Mouse (Mus musculus): ENCODE data around the gene Sprr2k. TPM values are rescaled to one million over a fixed set of nuclear protein-coding genes. Genes with fewer than 3 reads are reported as not detected.

Sprr2k gene
- 0.52 and 0.62 TPM in 2 replicates for polyA plus RNA-seq (2012; rRNA removed)

DNA sequence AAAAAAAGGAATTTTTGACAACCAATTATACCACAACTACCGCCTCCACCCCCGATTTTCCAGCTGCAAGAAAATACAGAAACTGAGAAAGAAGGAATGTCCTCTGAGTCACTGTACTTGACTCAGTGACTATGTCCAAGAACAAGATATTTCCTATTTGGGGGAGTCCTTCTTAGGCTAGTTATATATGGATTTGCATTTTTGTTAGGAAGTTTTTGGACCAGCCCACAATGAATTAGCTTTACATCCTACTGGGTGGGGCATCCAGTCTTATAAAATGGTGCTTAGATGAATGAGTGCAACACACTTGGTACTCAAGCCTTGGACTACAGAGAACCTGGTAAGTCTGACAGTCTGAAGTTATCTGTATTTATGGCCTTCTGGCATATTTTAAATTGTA lies at the start of gene Sprr2k:
TSS of gene Sprr2k (plus strand) at position 301 of the 400 bp plus-strand sequence.

DNA sequence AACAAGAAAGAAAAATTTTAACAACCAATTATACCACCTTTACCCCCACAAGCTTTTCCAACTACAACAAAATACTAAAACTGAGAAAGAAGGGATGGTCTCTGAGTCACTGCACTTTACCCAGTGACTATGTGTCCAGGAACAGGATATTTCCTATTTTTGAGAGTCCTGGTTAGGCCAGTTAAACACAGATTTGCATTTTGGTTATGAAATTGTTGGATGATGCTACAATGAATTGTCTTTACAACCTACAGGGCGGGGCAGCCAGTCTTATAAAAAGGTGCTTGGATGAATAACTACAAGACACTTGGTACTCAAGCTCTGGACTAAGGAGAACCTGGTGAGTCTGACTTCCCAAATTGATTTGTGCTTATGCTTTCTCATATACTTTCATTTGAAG lies 47.0 kb upstream of the Sprr2k start, which contains the start of gene Sprr2h:
TSS of gene Sprr2h (plus strand) at position 301 of the 400 bp plus-strand sequence.

DNA sequence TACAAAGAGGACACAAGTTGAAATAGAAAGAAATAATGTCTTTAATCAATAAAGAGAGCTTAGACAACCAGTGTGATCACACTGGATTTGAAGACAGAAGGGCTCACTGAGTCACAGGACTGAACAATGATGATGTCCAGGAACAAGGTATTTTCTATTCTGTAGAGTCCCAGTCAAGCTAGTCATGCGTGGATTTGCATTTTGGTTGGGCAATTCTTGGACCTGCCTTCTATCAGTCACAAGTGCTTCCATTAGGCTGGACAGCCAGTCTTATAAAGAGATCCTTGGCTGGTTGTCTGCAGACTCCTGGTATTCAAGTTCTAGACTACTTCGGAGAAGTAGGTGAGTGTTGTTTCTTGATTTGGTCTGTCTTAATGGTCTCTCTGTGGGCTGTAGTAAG lies 24.7 kb upstream of the Sprr2k start, which contains the start of gene Sprr2i:
TSS of gene Sprr2i (plus strand) at position 301 of the 400 bp plus-strand sequence.

DNA sequence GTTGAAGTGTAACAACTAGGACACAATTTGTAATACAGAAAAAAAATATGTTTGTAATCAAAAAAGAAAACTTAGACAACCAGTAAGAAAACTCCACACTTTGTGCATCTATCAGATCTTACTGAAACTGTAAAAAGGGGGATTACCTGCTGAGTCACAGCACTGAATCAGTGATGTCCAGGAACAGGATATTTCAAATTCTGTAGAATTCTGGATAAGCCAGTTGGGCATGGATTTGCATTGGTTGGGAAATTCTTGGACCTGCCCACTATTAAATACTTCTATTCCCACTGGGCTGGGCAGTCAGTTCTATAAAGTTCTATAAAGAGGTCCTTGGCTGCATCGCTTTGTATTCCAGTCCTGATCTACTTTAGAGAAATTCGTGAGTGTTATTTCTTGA lies 14.6 kb upstream of the Sprr2k start, which contains the start of gene Sprr2j-ps:
TSS of gene Sprr2j-ps (plus strand) at position 301 of the 400 bp plus-strand sequence.

GRCm38 (mm10) chr3:92429323-92429722 lies 3.1 kb upstream of the Sprr2k start, which contains the start of gene Gm9774:
Gm9774 (minus strand) TSS chr3:92429423.

DNA sequence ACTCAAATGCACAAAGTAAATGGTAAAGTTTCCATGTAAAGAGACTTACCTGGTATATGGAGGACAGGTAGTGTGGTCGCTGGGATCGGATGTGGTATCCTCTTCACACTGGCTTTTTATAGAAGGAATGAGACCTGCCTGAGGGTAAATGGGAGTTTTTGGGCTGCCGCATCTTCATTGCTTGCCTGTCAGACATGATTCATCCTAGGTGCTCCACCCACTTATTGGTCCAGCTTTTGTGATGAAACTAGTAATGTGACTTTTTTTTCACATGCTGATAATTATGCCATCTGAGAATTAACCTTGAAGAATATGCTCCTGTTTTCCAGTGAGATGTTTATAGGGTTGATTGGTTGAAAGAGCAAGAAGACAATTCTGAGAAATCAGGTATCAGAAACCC lies 6.3 kb downstream of the Sprr2k start, which contains the start of gene Sprr1b:
TSS of gene Sprr1b (minus strand) at position 101 of the 400 bp plus-strand sequence.

GRCm38 (mm10) chr3:92458620-92459019 lies 26.2 kb downstream of the Sprr2k start, which contains the start of gene Sprr3:
Sprr3 (minus strand) TSS chr3:92458720.

Other genes with a start within 250 kb of the Sprr2k start
- 36.4 and 39.0 TPM in 2 replicates for gene Sprr2a1, start 216.8 kb upstream of the Sprr2k start, polyA plus RNA-seq (2012; rRNA removed)
- 33,133 and 71,165 TPM in 2 replicates for gene Sprr2a2, start 216.7 kb upstream of the Sprr2k start, polyA plus RNA-seq (2012; rRNA removed)
- gene Sprr2a3, start 147.2 kb upstream of the Sprr2k start, polyA plus RNA-seq (2012; rRNA removed) = 693 and 1,565 TPM in 2 replicates
- 9.6 and 30.5 TPM in 2 replicates for gene Sprr2b, start 116.0 kb upstream of the Sprr2k start, polyA plus RNA-seq (2012; rRNA removed)
- 9.8 and 18.7 TPM in 2 replicates for gene Sprr2d, start 93.4 kb upstream of the Sprr2k start, polyA plus RNA-seq (2012; rRNA removed)
- gene Sprr2e, start 80.4 kb upstream of the Sprr2k start, polyA plus RNA-seq (2012; rRNA removed) = 3.8 and 5.0 TPM in 2 replicates
- 2.9 and 7.7 TPM in 2 replicates for gene Sprr2f, start 67.4 kb upstream of the Sprr2k start, polyA plus RNA-seq (2012; rRNA removed)
- 0.20 and 0.31 TPM in 2 replicates for gene Sprr2h, start 46.9 kb upstream of the Sprr2k start, polyA plus RNA-seq (2012; rRNA removed)
- 37.4 and 59.0 TPM in 2 replicates for gene Sprr2i, start 24.6 kb upstream of the Sprr2k start, polyA plus RNA-seq (2012; rRNA removed)
- gene Sprr2j-ps, start 14.5 kb upstream of the Sprr2k start, polyA plus RNA-seq (2012; rRNA removed) = 16.1 and 18.8 TPM in 2 replicates
- gene Gm9774, start 3.2 kb upstream of the Sprr2k start, polyA plus RNA-seq (2012; rRNA removed) = 4.8 and 10.8 TPM in 2 replicates
- gene Sprr1b, start 6.2 kb downstream of the Sprr2k start, polyA plus RNA-seq (2012; rRNA removed) = 22.3 and 23.6 TPM in 2 replicates
- 1,016 and 1,618 TPM in 2 replicates for gene Sprr3, start 26.1 kb downstream of the Sprr2k start, polyA plus RNA-seq (2012; rRNA removed)
- gene Sprr1a, start 53.3 kb downstream of the Sprr2k start, polyA plus RNA-seq (2012; rRNA removed) = 608 and 748 TPM in 2 replicates
- gene Sprr4, start 67.9 kb downstream of the Sprr2k start, polyA plus RNA-seq (2012; rRNA removed) = not detected in 2 replicates
- 0.13 and 0.28 TPM in 2 replicates for gene 2310046K23Rik, start 101.9 kb downstream of the Sprr2k start, polyA plus RNA-seq (2012; rRNA removed)
- gene Ivl, start 141.2 kb downstream of the Sprr2k start, polyA plus RNA-seq (2012; rRNA removed) = 1.8 and 2.7 TPM in 2 replicates
- not detected in 2 replicates for gene Smcp, start 156.4 kb downstream of the Sprr2k start, polyA plus RNA-seq (2012; rRNA removed)
- gene 2210017I01Rik, start 174.9 kb downstream of the Sprr2k start, polyA plus RNA-seq (2012; rRNA removed) = 2.9 and 3.0 TPM in 2 replicates
- 0.77 and 3.0 TPM in 2 replicates for gene Lce6a, start 189.1 kb downstream of the Sprr2k start, polyA plus RNA-seq (2012; rRNA removed)
- gene Lce1a1, start 215.7 kb downstream of the Sprr2k start, polyA plus RNA-seq (2012; rRNA removed) = 113 and 390 TPM in 2 replicates
- gene Lce1b, start 224.3 kb downstream of the Sprr2k start, polyA plus RNA-seq (2012; rRNA removed) = 117 and 331 TPM in 2 replicates
- 97.3 and 328 TPM in 2 replicates for gene Lce1a2, start 237.7 kb downstream of the Sprr2k start, polyA plus RNA-seq (2012; rRNA removed)
- 108 and 297 TPM in 2 replicates for gene Lce1c, start 246.7 kb downstream of the Sprr2k start, polyA plus RNA-seq (2012; rRNA removed)

All from stomach, adult 2 months (tissue).